Mouse (Mus musculus) left cerebral cortex, postnatal 4 days (tissue): ENCODE measurements at regions not wholly inside any gene's neighbourhood (a gene's known extent, or its start where the extent isn't known, plus 50 kb on each side); places are given as distances from the start of the nearest gene placed in this dataset.

Source experiments
- DNase-seq: peaks from one replicate; pipeline ENCODE4 v3.0.0-alpha.2; 2022
- intact Hi-C: fragments of 180-260 bp; cut with DNase I; formaldehyde crosslinking; loops from one replicate; pipeline ENCODE4 v1.15.1; 2025

GRCm38 (mm10) chr16:62498761-62499160, 287.9 kb downstream of the Nsun3 start:
- no peak for DNase-seq
- intact Hi-C loops = no loop called here

DNA sequence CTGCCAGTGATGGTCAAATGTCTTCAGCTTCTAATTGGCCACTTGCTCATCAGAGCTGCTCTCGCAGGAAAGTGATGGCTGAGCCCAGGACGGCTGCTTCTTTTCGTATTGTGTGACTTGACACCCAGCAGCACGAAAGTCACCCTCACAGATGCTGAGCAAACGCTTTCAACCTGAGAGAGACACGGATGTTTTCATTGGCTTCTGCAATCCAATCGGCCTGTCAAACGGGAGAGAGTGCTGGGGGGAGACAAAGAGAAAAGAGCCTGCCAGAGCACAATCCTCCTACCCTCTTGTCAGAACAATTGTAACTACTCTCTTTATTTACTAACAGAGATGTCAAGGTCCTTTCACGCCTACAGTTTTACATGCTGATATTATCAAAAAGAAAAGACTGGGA, 289.9 kb downstream of the Nsun3 start:
- DNase-seq = no peak

DNA sequence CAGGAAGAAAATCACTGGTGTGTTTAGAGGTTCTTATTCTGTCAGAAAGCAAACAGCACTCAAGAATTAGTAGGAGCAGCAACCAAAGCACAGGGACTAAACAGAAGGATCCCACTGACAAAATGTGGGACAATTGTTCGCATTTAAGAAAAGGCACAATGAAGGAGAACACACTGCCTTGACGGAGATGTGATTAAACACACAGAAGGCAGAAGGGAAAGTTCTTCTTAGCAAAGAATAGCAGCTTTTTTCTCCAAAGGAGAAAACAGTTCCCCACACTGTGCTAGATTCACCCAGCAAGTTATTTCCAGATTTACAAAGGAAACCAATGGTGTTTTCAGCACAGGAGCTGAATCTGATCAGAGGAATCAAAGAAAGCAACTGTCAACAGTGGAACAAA, 316.5 kb downstream of the Nsun3 start:
- intact Hi-C loops = no loop called here
- DNase-seq = no peak

More for the DNA sequence above, 289.9 kb downstream of the Nsun3 start:
- intact Hi-C loops = no loop called here

DNA sequence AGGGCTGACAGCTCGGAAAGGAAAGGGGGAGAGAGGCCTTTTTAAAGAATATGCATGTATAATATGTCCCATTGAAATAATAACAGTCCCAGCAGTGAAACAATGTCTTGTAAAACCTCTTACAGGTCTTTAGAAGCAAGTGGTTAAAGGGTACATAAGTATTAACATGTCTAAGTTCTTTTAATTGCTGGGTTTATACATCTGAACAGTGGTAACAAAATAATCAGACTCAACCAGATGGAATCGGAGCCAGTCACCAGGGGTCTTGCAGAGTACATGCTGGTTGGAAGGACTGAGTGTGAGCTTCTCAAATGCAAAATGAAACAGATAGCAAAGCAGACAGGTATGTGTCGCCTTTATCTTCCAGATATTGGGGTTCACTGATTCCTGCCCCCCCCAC, 317.3 kb downstream of the Nsun3 start:
- DNase-seq = peak; percentile 6
- intact Hi-C loops = no loop called here

DNA sequence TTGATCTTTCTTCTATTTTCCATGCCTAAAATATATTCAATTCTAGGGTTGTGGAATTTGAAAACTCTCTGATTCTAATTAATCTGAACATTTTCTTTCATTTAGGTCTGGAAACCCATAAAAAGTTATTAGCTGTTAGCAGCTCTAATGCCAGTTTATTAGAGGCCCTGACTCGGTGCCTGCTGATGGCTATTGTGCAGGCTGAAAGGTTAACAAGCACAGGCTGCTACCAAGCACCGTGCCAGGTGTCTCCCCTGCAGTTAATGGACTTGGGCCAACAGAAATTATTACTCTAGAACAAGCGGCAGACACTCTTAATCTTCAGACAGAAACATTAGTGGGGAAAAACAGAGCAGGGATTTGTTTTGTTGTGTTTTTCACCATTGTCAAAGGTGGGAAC, 317.8 kb downstream of the Nsun3 start:
- DNase-seq = peak; percentile 71
- intact Hi-C loops = no loop called here

DNA sequence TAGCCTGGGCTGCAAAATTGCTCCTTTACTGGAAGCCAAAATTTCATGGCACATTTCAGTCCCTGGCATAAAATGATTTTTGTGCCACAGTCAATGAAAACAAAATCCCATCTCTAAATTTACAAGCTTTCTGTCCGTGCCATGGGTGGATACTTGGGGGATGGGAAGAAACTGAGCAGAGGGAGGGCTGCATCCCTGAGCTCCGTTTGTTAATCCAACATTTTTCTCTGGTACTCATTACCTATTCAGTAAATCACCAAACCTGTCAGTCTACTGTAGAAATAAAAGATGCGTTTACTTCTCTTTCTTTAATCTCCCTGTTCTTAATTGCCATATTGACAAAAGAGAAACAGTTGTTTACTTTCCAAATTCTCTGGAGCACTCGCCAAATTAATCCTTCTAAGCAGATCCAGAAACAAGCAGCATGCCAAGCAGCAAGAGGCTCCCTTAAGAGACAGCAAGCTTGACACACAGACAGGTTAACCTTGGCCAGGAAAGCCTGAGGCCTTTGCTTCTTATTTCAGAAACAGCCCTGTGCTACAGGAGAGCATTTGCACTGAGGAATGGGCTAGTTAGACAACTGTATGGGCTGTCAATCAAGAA, 326.6 kb downstream of the Nsun3 start:
- DNase-seq = peak; percentile 1
- intact Hi-C loops = no loop called here

DNA sequence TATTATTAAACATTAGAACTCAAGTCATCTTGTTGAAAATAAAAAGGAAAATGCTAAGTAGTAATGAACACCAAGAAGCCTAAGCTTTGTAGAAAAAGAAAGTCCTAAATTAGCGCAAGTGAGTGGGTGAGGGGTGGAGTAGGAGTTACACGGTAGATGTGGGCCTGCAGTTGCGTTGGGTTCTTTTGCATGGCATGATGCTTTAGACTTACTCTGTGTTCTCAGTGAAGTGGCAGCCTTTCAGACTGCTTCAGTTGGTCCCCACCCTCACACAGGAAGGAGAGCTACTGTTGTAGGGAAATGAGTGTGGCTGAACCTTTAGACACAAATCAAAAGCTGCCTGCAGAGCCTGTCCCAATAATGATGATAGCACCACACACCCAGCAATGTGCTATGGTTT, 336.9 kb downstream of the Nsun3 start:
- no peak for DNase-seq
- intact Hi-C loops = no loop called here

- no peak for DNase-seq
- intact Hi-C loops = no loop called here
Measured at GRCm38 (mm10) chr16:62447380-62447779, 339.2 kb downstream of the Nsun3 start.

GRCm38 (mm10) chr16:62441197-62441596, 345.4 kb downstream of the Nsun3 start:
- no peak for DNase-seq
- intact Hi-C loops = no loop called here

- DNase-seq = no peak
- intact Hi-C loops = no loop called here
Measured at GRCm38 (mm10) chr16:62433125-62433524, 353.5 kb downstream of the Nsun3 start.

- intact Hi-C loops = no loop called here
- DNase-seq = peak; percentile 52
Measured at GRCm38 (mm10) chr16:62414485-62414884, 372.1 kb downstream of the Nsun3 start.

DNA sequence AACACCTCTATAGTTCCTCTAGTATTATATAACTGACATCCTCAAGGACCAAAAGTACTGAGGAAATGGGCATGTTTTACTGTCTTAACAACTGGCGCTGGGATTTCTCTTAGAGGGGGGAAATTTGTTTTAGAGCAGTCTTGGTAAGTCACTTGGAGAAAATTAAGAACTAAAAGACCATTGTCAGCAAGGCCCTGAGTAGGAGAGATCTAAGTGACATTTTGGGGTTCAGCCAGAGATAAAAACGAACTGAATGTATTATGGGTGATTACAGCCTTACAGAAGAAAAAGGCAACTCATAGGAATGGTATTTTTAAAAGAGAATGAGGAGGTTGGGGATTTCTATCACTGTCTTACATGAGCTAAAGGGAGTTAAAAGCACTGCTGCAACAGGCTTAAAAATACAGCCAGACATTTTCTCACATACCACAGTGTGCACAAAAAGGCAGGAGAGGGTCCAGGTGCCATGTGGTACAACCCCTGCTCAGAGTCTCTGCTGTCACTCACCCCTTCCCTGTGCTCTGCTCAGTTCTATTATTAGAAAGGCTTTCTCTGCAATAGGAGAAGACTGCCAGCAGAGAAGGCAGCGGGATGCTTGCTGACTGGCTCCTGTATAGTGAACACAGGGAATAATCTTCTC, 379.0 kb downstream of the Nsun3 start:
- intact Hi-C loops = no loop called here
- no peak for DNase-seq

- intact Hi-C loops = no loop called here
- no peak for DNase-seq
Measured at GRCm38 (mm10) chr16:62406458-62406857, 380.2 kb downstream of the Nsun3 start.

- intact Hi-C loops = no loop called here
- no peak for DNase-seq
Measured at GRCm38 (mm10) chr16:62357279-62357678, 429.3 kb downstream of the Nsun3 start.

DNA sequence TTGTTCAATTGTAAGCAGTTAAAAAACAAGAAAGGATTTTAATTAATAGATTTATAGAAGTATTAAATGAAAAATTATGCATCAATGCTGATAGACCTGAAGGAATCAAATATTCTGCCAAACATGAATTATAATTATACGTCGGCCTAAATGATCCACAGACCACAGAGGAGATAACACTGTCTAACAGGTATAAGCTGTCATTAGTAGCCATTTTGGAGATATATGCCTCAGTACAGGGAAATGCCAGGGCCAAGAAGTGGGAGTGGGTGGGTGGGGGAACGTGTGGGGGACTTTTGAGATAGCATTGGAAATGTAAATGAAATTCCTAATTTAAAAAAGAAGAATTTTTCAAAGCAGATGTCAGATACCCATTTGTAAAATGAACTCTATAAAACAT, 430.3 kb downstream of the Nsun3 start:
- intact Hi-C loops = no loop called here
- DNase-seq = no peak

GRCm38 (mm10) chr16:62355830-62356270, 430.8 kb downstream of the Nsun3 start:
- no peak for DNase-seq
- intact Hi-C loops = no loop called here

- peak; percentile 8 for DNase-seq
- intact Hi-C loops = no loop called here
Measured at GRCm38 (mm10) chr16:62327378-62328036, 459.1 kb downstream of the Nsun3 start.

DNA sequence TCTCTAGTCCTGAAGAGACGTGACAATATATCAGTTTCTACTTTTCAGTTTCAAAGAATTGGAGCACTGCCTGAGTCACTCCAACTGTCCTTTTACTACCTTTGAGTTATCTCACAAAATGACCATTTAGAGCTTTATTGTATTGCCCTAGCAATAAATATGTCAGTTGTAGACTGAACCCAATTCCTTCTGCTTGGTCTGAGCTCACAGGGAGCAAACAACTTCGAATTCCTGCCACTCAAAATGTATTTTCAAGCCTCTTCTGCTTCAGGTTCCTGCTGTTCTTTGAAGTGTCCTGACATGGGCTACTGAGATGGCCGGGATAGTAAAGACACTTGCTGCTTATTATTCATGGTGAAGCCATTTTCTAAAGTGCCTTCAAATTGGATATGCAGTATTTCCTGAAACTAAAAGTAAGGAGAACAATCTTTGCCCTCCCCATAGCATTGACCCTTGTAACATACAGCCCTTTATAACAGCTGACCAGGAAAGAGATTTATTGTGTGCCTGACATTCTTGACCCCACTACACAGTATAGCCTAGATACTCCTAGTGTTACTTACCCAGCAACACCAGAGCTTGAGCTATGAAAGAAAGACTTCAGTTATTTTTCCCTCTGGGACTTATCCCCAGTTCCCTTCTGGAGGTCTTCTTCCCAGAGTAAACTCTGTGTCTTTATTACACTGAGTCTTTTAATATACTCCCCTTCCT, 460.9 kb downstream of the Nsun3 start:
- DNase-seq = no peak
- intact Hi-C loops = no loop called here

DNA sequence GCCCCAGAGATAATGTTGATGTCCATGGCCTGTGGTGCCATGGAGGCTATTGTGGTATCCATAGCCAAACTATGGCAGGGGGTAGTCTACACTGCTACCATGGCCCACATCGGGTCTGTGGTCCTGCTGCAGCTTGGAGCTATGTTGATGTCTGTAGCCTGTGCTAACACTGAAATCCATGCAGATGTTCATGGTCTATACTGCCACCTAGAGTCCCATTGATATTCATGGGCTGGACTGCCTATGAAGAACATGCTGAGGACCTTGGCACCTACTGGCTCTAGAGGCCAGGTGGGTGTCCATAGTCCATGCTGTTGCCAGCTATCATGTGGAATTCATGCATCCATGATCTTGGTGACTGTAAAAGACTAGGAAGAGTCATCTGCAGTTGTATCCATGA, 463.8 kb downstream of the Nsun3 start:
- DNase-seq = no peak
- intact Hi-C loops = no loop called here

DNA sequence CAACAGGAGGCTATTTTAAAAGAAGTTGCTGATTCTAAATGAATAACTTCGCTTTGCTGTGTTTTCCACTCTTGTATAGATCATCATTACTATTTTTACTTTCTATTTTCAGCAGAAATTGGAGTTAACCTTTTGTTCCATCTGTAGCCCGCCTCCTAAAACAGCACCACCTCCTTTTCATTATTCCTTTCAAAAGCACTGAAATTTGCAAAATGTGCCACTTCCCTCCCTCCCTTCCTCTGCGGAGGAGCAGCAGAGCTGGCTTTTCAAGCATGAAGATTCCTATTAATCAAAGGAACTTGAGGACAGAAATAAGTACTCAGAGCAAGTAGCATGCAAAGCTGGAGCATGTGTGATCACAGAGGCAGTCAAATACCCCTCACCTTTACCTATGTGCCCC, 497.7 kb downstream of the Nsun3 start:
- intact Hi-C loops = no loop called here
- DNase-seq = no peak
